Mouse (Mus musculus): Measurements from ENCODE around the gene Prss53. TPM values are rescaled to one million over a fixed set of nuclear protein-coding genes. Genes with fewer than 3 reads are reported as not detected.

The Prss53 gene
- total RNA-seq (2014; rRNA removed), result 0.72 and 1.8 TPM in 2 replicates
- 1.0 and 1.3 TPM in 2 replicates for polyA plus RNA-seq (2015; fragmentation: Nextera tagmentation; extraction: Ambion mirVana)

DNA sequence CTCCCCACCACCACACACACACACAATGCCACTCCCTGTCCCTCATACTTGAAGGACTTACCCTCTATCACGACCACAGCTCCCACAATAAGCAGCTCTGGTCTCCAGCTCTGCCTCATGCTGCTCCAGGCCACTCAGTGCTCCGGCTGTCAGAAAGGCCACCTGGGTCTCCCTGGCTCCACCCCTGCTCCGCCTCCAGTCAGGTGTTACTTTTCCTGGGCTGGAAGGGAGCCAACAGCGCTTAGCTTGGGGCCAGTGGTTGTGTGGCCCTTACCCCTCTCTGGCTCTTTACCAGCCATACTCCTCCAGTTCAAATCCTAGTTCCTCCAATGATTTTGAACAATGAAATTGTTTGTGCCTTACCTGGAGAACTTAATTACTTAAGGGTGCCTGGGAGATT is at the start of gene Prss53:
Gene Prss53 (minus strand): TSS at position 173 of the 400 bp plus-strand sequence.
- Histone ChIP-seq H3K36me3 (ENCODE audit: insufficient read depth, low read length) (peaks cover 17% of the 10 kb centered on the region), H3K4me2 (ENCODE audit: low read depth, low read length) (no peak within 1 kb of the TSS), H3K27me3 (ENCODE audit: insufficient read depth, low read length) (no peaks in the 10 kb centered on the region), H3K27ac (no peak within 1 kb of the TSS), H3K4me1 (ENCODE audit: insufficient read depth, low read length) (peaks cover 10% of the 10 kb centered on the region; the same call in 1 of the 2 replicates), H3K4me3 (ENCODE audit: low read length) (no peak within 1 kb of the TSS), H3K9me3 (ENCODE audit: low read length) (no peaks in the 10 kb centered on the region), H3K9ac (replicated peaks; ENCODE audit: low read length) (no peak within 1 kb of the TSS)
- DNase-seq (ENCODE audit: low spot score) (no peak), ATAC-seq (no peak)
- WGBS, result 38% methylated on average over 4 of the region's 4 CpGs
- TF ChIP-seq CTCF (IDR thresholded peaks at IDR 0.05; ENCODE audit: low read depth), result no peak

GRCm38 (mm10) chr7:127936216-127936884 is 45.6 kb upstream of the Prss53 start:
- no peaks in the 10 kb centered on the region for H3K36me3 ChIP-seq (ENCODE audit: insufficient read depth, low read length)
- H3K9me3 ChIP-seq (ENCODE audit: low read length), result no peaks in the 10 kb centered on the region
- no peaks in the 10 kb centered on the region for H3K4me1 ChIP-seq (ENCODE audit: insufficient read depth, low read length)
- no peak for TF ChIP-seq CTCF (IDR thresholded peaks at IDR 0.05; ENCODE audit: low read depth)
- DNase-seq (ENCODE audit: low spot score) (no peak), ATAC-seq (peak; percentile 18; the same call in 1 of the 2 replicates)
- H3K27ac ChIP-seq, result peak overlapping the region; percentile 84
- peak overlapping the region; percentile 63 for H3K4me3 ChIP-seq (ENCODE audit: low read length)
- H3K9ac ChIP-seq (replicated peaks; ENCODE audit: low read length), result peak overlapping the region; percentile 81
- H3K27me3 ChIP-seq (ENCODE audit: insufficient read depth, low read length), result no peaks in the 10 kb centered on the region
- 53% methylated on average over 18 of the region's 18 CpGs for WGBS
- peak overlapping the region; percentile 80 for H3K4me2 ChIP-seq (ENCODE audit: low read depth, low read length)

DNA sequence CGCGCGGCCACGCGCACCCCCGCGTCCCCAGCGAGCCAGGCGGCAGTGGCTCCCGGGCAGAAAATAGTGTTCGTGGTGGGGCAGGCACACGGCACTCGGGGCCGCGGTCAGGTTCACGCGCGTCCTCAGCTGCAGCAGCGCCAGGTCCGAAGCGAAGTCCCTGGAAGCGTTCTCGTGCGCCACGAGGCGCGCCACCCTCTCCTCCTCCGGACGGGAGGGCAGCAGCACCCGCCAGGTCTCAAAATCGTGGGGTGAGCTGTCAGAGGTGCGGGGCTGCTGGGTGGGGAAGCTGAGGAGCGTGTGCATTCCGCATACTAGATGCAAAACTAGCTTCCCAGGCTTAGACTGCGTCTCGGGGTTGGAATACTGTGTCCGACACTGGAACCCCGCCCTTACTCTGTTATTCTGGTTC is 45.0 kb upstream of the Prss53 start:
- TF ChIP-seq CTCF (IDR thresholded peaks at IDR 0.05; ENCODE audit: low read depth), result no peak
- WGBS, result 1% methylated on average over 38 of the region's 38 CpGs
- no peaks in the 10 kb centered on the region for H3K36me3 ChIP-seq (ENCODE audit: insufficient read depth, low read length)
- no peaks in the 10 kb centered on the region for H3K9me3 ChIP-seq (ENCODE audit: low read length)
- DNase-seq (ENCODE audit: low spot score) (no peak), ATAC-seq (peak; percentile 72)
- no peaks in the 10 kb centered on the region for H3K4me1 ChIP-seq (ENCODE audit: insufficient read depth, low read length)
- H3K27me3 ChIP-seq (ENCODE audit: insufficient read depth, low read length), result no peaks in the 10 kb centered on the region
- peak overlapping the region; percentile 81 for H3K9ac ChIP-seq (replicated peaks; ENCODE audit: low read length)
- H3K4me3 ChIP-seq (ENCODE audit: low read length), result peak overlapping the region; percentile 63
- H3K4me2 ChIP-seq (ENCODE audit: low read depth, low read length), result peak overlapping the region; percentile 80
- peak overlapping the region; percentile 84 for H3K27ac ChIP-seq

DNA sequence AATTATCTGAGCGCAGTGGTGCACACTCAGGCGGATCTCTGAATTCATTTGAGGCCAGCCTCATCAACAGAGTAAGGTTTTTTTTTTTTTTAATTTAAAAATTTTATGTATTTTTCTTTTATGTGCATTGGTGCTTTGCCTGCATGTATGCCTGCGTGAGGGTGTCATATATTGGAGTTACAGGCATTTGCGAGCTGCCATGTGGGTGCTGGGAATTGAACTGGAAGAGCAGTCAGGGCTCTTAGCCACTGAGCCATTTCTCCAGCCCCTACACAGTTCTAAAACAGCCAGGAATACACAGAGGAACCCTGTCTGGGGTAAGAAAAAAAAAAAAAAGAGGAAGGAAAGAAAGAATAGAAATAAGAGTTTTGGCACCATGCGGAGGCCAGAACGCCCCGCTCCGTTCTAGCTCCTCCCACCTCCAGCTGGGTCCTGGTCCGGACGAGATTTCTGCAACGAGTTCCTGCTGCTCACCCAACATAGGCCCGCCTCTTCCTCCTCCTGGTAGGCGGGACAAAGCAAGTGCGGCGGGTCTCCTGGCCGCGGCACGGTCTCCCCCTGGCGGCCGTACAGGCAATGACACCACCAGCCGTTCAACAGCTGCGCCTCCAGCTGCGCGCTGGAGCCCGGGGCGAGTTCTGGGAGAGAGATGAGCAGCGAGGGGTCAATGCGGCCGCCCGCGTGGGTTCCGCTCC is 44.4 kb upstream of the Prss53 start:
- peak overlapping the region; percentile 81 for H3K9ac ChIP-seq (replicated peaks; ENCODE audit: low read length)
- H3K27ac ChIP-seq, result peak overlapping the region; percentile 84
- no peaks in the 10 kb centered on the region for H3K9me3 ChIP-seq (ENCODE audit: low read length)
- peak; percentile 96 for TF ChIP-seq CTCF (IDR thresholded peaks at IDR 0.05; ENCODE audit: low read depth)
- H3K4me3 ChIP-seq (ENCODE audit: low read length), result peak overlapping the region; percentile 63
- H3K27me3 ChIP-seq (ENCODE audit: insufficient read depth, low read length), result peaks cover 2% of the 10 kb centered on the region; the same call in 1 of the 2 replicates
- ATAC-seq (peak; percentile 96), DNase-seq (ENCODE audit: low spot score) (peak; percentile 97)
- 5% methylated on average over 32 of the region's 32 CpGs for WGBS
- no peaks in the 10 kb centered on the region for H3K36me3 ChIP-seq (ENCODE audit: insufficient read depth, low read length)
- no peaks in the 10 kb centered on the region for H3K4me1 ChIP-seq (ENCODE audit: insufficient read depth, low read length)
- H3K4me2 ChIP-seq (ENCODE audit: low read depth, low read length), result peak overlapping the region; percentile 80

DNA sequence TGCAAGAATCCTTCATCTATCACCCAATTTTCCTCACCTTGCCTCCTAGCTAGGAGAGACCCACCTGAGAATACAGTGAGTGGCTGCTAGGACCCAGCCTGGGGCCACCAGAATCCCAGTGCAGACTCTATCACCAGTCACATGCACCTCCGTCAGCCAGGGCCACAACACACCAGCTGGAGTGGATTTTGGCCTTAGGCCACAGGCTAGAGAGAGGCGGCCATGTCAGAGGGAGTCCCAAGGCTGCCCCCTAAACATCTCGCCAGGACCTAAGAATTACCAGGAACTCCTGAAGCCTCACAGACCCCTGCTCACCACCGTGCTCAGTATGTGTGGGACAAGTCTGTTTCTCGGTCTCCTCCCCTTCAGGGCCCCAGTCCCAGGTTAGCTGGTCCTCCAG is 43.3 kb upstream of the Prss53 start:
- ATAC-seq (no peak), DNase-seq (ENCODE audit: low spot score) (no peak)
- no peak for TF ChIP-seq CTCF (IDR thresholded peaks at IDR 0.05; ENCODE audit: low read depth)
- H3K27ac ChIP-seq, result no peak overlapping the region
- peaks cover 3% of the 10 kb centered on the region; the same call in 1 of the 2 replicates for H3K4me1 ChIP-seq (ENCODE audit: insufficient read depth, low read length)
- no peak overlapping the region for H3K4me2 ChIP-seq (ENCODE audit: low read depth, low read length)
- H3K9me3 ChIP-seq (ENCODE audit: low read length), result no peaks in the 10 kb centered on the region
- WGBS, result 82% methylated on average over 5 of the region's 5 CpGs
- H3K36me3 ChIP-seq (ENCODE audit: insufficient read depth, low read length), result no peaks in the 10 kb centered on the region
- H3K9ac ChIP-seq (replicated peaks; ENCODE audit: low read length), result no peak overlapping the region
- no peak overlapping the region for H3K4me3 ChIP-seq (ENCODE audit: low read length)
- peaks cover 9% of the 10 kb centered on the region; the same call in 1 of the 2 replicates for H3K27me3 ChIP-seq (ENCODE audit: insufficient read depth, low read length)

- no peak overlapping the region for H3K4me3 ChIP-seq (ENCODE audit: low read length)
- H3K4me1 ChIP-seq (ENCODE audit: insufficient read depth, low read length), result peaks cover 3% of the 10 kb centered on the region; the same call in 1 of the 2 replicates
- H3K4me2 ChIP-seq (ENCODE audit: low read depth, low read length), result no peak overlapping the region
- no peak overlapping the region for H3K27ac ChIP-seq
- no peaks in the 10 kb centered on the region for H3K9me3 ChIP-seq (ENCODE audit: low read length)
- H3K36me3 ChIP-seq (ENCODE audit: insufficient read depth, low read length), result no peaks in the 10 kb centered on the region
- no peak overlapping the region for H3K9ac ChIP-seq (replicated peaks; ENCODE audit: low read length)
- no peak for TF ChIP-seq CTCF (IDR thresholded peaks at IDR 0.05; ENCODE audit: low read depth)
- ATAC-seq (no peak), DNase-seq (ENCODE audit: low spot score) (no peak)
- 21% methylated on average over 13 of the region's 13 CpGs for WGBS
- peaks cover 9% of the 10 kb centered on the region; the same call in 1 of the 2 replicates for H3K27me3 ChIP-seq (ENCODE audit: insufficient read depth, low read length)
These were observed 41.7 kb upstream of the Prss53 start for GRCm38 (mm10) chr7:127932273-127933031.
